Mouse (Mus musculus): ENCODE measurements around the gene Clmp.
A peak's percentile ranks its signal among the peaks of the same experiment; 100 is the strongest.

The Clmp gene

DNA sequence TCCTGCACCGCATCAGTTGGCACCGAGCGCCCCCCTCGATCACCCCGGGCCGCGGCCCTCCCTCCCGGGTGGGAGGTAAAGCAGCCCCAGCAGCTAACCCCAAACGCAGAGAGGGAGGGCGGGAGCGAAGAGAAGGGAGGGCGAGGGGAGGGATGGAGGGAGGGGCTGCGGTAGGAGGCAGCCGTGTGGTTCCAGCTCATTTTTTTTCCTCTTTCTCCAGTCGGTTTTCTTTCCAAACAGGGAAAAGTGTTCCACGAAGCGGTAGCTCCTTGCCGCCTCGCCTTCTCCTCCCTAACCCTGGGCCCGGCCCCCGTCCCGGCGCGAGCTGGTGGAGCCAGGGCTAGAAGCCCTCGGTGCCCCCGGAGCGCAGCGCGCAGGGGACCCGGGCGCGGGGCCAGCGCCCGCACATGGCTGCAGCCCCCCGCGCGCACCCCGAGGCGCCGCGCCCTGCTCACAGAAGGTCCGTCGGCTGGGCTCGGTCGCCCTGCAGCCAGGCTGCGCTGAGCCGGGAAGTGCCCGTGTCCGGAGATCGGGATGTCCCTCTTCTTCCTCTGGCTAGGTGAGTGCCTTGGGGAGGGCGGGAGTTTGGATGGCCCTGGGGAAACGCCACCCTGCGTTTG is at the start of gene Clmp:
Gene Clmp, plus strand, starts transcription at position 162 of the 620 bp plus-strand sequence.
- peak; percentile 54 for DNase-seq (ENCODE audit: low read depth, low spot score)

DNA sequence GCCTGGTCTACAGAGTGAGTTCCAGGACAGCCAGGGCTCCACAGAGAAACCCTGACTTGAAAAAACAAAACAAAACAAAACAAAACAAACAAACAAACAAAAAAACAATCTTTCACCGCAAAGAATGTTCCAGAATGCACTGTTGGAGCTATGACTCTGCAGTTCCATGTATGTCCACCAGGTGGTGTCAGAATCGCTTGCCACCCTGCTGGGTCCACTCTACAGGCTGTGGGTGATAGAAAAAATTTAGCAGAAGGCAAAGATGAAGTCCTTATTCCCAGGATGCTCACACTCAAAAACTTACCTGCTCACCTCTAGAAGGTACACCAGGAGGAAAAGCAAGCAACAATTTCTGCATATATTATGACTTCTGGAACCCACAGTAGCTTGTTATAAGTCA is 49.7 kb upstream of the Clmp start:
- peak; percentile 59 for DNase-seq (ENCODE audit: low read depth, low spot score)

DNA sequence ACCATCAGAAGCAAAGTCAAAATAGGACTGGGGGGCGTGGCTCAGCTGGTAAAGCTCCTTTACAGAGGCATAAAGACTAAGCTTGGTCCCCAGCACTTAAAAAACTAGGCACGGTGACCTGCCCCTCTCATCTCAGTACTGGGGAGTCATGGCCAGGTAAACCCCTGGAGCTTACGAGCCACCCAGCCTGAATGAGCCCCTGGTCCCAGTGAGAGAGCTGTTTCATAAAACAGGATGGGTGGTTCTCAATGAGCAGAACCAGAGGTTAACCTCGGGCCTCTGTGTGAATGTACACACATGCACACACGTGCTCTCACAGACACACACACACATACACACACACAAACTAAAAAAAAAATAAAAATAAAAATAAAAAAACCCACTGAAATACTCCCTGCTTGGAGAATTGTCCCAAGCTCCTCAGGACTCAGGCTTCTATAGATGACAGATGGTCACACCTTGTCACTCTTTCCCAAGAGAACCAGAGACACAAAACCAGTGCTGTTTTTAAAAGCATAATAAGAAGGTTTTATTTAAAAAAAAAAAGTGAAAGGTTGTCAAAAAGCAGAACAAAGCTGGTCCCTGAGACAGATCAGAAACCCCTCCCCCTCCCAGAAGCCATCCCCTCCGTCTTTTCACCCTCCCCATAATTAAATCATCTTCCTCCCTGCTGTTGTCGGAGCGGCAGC is 47.9 kb upstream of the Clmp start:
- DNase-seq (ENCODE audit: low read depth, low spot score) = no peak

DNA sequence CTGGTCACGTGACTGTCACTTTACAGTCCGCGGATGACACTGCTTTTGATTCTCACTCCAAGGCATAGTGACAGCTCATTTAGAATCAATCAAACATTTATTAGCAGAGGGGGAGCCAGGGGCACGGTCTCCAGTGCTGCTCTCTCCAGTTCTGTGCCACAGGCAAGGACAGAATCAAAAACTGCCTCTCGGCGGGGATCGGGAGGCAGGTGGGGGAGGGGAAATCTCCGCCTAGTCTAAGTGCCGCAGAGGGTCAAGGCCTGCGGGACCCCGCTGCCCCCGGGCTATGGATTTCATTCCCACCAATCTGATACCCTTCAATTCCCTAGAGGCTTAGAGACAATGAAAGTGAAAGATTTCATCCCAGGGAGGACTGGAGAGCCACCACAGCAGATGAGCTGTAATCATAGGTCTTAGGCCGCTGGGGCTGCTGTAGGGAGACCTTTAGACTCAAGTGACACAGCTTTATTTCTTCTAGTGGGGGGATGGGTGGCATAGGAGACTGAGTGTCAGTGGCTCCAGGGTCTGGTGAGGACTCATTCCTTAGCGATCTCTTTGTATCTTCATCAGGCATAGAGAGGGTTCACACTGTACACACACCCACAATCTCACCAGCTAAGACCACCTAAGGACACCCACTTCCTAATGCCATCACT is 47.2 kb upstream of the Clmp start:
- peak; percentile 45 for DNase-seq (ENCODE audit: low read depth, low spot score)

DNA sequence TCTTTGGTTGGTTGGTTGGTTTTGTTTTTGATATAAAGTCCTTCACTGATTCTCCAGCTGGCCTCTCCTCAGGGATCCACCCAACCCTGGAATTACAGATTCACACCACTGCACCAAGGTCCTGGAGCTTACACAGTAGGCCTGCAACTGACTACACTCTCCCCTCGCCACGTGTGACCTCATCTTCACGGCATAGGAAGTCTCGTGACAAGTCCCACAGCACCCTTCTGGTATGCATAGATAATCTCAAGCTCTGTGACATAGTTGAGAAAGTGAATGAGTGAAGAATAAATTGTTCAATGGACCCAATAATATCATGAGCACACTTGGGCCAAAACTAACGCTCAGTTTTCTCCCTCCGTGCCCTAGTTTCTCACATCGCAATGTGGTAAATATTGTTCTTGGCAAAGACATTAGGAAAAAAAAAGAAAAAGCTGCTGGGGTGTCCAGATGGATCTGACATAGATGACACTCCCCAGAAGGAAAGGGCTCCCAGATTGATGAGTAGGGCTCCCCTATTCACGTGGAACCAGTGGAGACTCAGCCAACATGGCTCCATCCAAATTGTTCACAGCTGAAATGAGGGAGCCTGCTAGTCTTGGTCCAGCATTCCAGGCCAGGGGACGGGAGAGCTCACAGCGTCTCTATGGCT is 46.1 kb upstream of the Clmp start:
- no peak for DNase-seq (ENCODE audit: low read depth, low spot score)

DNA sequence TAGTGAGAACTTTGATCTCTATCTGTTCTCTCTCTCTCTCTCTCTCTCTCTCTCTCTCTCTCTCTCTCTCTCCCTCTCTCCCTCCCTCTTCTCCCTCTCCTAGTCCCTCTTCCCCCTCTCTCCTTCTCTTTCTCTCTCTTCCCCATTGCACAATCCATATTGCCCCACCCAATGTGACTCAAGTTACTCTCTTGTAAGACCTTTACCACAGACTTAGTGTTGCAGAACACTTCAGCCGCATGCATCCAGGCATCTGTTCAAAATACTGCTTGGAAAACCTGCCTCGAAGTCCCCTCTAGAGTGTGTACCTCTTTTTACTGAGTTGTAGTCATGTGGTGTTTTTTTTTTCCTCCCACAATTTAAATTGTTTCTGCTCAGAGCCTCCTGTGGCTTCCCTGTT is 44.4 kb upstream of the Clmp start:
- no peak for DNase-seq (ENCODE audit: low read depth, low spot score)

DNA sequence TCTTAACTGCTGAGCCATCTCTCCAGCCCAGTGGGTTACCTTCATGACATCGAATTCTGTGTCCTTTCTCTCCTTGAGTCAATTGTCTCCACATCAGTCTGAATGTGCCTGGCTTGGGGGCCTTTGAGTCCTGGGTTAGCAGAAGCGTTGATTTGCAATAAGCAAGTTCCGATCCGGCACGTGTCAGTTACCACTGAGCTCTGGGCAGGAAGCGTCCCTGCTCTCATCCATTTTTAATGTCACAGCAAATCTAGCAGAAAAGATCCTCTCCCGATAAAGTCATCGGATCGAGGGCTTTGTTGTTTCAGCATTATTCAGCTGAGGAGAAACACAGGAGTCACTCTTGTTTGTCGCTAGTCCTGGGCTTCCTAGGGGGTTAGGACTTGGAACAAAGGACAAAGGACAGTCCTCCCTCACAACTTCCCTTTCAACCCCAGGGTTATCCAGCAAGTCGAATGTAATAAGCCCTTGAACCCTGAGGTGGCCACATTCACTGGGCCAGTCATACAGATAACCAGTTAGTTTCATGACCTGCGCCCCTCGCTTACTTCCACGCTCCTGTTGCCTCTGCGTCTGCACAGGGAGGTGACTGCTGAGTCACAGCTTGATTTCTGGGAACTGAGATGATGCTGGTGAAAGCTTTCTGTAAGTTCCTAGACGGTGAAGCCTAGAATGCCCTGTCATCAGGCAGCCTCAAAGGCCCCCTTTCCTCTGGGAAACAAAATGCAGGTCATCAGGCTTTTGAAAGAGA is 43.1 kb upstream of the Clmp start:
- no peak for DNase-seq (ENCODE audit: low read depth, low spot score)

DNA sequence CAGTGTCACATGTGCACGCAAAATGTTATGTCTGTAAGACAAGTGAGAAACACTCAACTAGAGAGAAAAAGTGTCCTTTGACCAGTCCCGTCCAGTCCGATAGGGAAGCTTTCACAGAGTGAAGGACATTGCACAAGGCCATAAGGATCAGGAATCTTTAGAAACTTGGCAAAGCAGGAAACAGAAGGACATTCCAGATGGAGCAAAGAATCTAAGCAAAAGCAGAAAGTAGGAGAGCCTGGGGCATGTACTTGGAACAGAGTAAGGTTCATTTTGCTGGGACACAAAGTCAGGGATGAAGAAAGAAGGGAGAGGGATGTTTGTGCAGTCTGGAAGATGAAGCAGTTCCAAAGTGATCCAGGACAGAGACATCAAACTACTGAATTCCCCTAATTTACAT is 36.3 kb upstream of the Clmp start:
- no peak for DNase-seq (ENCODE audit: low read depth, low spot score)

DNA sequence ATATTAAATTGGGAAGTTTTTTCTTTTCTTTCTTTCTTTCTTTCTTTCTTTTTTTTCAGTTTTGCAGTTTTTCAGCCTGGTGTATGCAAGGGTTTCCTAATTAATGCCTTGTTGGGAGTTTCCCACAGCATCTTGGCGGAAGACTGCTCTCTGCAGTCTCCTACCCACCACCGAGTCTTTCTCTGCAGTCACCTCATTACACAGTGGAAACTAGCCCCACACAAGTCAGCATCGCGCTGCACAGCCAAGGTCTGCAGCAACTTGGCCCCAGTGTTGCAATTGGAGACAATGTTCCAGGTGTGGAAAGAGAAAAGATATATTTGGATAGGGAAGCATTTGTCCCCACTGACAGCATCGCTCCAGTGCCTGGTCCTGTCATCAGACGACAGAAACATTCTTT is 35.8 kb upstream of the Clmp start:
- DNase-seq (ENCODE audit: low read depth, low spot score) = no peak

DNA sequence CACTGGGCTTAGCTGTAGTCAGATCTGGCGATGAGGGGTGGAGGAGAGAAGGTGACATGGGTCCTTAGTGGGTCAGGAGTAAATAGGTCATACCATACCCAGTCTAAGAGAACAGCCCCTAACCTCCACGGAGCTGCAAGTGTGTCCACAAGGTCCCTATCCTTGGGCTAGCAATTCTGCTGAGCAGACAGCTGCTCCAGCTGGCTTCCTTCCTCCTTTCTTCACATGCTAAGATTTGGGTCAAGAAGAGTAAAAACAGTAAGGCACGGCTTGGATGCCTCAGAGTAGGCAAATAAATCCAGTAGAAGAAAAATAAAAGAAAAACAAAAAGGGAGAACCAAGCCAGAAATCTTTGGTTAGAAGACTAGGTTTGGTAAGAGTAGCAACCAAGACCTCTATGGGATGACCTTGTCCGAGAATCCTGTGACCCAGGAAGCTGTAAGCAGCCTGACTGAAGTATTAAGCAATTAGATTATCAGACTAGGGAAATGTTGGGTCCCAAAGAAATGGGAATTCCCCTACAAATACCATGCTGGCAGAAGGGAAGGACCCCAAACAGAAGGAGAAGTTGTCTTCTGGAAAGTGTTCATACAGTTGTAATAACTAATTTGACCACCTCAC is 34.4 kb upstream of the Clmp start:
- no peak for DNase-seq (ENCODE audit: low read depth, low spot score)

DNA sequence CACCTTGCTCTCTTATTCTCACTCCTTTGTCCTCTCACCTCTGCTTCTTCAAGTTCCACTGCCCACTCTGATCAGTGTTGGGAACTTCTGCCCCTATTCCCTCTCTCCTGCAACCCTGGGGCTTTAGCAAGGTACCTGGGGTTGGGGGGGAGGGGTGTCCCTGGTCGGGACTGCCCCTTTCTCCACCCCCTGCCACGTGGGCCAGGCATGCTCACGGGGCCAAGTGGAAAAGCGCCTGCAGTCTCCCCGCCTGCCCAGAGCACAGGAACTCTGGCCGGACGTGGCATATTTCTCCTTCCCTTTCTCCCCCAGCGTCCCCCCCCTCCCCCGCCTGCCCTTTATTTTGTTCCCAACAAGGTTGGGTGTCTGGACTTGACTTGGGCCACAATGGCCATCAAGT is 33.0 kb upstream of the Clmp start:
- DNase-seq (ENCODE audit: low read depth, low spot score) = peak; percentile 60

DNA sequence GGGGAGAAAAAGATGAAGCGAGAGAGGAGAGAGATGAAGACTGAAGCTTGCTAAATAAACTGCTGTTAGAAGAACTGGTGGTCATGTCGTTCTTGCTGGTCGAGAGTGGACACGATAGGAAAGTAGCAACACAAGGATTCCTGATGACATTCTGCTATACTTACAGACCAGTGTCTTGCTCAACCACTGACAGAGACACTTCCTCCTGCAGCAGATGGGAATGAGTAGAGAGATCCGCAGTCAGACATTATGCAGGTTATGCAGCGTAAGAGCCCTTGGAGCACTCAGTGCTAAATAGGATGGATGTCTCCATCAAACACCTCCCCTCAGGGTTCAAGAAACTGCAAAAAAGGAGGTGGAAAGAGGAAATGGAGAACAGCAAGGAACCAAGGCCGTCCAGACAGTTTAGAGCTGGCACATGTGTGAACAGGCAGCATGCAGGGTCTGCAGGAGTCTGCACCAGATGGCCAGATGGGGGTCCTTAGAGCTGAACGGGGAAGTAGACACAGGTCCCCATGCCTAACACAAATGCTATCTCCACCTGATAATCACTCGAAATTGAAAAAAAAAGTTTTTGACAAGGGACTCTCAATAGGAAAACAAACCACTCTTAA is 19.5 kb upstream of the Clmp start:
- no peak for DNase-seq (ENCODE audit: low read depth, low spot score)

DNA sequence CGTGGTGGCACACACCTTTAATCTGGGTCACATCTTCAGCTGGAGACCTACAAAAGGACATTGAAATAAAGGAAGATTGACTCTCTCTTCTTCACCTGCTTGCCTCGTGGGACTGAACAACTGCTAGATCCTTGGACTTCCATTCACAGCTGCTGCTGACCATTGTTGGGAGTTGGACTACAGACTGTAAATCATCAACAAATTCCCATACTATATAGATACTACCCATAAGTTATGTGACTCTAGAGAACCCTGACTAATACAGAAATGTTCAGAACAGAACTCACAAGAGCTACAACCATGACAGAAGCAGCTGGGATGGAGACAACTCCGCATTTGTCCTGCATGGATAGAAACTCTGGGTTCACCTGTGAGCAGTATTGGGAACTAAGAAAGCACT is 15.4 kb upstream of the Clmp start, which contains the start of gene Gm21915:
Gene Gm21915, plus strand, starts transcription at position 301 of the 400 bp plus-strand sequence.
- DNase-seq (ENCODE audit: low read depth, low spot score) = no peak

DNA sequence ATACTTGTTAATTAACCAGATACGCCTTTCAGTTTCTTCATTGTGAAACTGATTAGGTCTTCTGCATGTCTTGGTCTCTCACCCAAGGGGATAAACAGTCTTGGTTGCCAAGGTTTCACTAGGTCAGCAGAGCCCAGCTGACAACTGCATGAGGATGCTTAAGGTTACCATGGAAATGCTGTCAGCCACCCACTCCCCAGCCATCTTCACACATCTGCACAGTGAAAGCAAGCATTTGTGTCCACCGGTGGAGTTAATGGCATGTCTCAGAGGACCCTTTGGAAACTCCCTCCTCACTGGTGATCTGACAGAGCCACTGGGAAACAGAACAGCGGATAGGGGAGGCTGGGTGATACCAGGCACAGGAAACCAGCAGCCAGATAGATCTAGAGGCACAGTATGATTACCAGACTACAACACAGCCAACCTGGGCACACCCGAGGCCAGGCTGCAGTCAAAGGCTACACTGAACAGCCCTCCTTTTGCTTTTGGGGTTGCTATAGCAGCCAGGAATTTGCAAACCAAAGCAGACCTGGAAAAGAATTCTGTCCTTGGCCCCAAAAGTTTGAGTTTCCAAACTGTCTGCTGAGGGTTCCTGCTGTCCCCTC is 14.3 kb upstream of the Clmp start:
- peak; percentile 32 for DNase-seq (ENCODE audit: low read depth, low spot score)

DNA sequence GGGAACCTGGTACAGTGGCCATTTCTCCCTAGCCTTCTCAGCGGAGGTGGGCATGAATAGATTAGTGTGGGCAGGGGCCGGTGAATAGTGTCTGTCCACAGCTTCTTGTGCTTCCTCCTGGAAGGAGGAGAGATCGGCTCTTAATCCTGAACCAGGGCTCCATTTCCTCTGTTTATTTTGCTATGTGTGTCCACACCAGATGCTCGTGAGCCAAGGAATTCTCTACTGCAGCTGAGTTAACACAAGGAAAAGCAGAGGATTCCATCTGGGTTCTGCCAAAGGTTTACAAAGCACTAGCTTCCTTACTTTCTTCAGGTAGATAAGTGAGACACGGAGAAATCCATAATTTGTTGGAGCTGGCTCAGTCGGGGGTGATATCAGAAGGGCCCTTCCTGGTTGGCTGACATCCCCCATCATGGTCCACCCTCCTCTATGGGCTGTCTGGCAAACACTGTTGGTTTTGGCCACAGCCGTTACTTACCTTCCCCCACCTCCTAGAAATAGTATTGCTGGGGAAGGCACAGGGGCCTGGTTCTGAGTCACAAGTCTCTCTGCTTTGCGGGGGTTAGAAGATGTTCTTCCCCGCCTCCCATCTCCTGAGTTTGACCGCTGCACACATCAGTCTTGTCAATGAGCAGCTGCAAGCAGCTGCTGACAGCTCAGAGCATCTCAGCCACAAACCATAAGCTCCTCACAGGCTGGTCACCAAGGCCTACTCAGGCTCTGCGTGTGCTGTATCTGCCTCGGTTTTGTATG is 10.4 kb upstream of the Clmp start:
- DNase-seq (ENCODE audit: low read depth, low spot score) = no peak

DNA sequence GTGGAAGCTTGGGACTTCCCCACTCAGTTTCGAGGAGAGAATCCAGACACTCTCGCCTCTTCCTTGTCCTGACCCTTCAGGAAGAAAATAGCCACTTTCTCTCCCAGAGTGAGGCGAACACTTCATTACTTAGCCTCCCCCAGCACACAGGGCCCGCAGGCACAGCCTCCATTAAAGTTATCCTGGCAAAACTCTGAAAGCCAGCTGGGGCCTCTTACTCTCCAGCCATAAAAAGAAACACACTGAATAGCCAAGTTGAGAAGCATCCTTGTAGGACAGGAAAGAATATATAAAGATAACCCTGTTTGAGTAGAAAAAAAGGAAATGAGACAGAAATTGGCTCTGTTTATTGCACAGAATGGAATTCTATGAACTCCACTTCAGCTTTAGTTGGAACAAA is 7.1 kb upstream of the Clmp start:
- no peak for DNase-seq (ENCODE audit: low read depth, low spot score)

DNA sequence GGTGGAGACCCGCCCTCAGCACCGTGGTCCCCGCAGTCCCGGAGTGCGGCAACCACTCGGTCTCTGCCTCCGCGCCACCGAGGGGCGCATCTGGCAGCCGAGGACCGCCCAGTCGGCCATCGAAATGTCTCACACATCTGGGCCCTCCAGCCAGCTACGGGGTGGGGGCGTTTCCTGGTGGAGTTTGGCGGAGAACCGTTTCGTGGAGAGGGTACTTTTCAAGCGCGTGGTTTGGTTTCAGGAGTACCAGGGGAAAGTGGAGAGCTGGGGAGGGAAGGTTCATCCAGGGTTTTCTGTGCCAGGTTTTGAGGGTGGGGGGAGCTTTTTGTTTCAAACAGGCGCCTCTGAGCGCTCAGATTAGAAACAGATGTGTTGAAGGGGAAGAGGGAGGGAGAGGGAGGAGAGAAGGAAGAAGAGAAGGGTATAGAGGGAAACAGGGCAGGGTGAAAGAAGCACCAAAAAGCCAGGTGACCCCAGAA is 698 bp downstream of the Clmp start:
- peak; percentile 49 for DNase-seq (ENCODE audit: low read depth, low spot score)

DNA sequence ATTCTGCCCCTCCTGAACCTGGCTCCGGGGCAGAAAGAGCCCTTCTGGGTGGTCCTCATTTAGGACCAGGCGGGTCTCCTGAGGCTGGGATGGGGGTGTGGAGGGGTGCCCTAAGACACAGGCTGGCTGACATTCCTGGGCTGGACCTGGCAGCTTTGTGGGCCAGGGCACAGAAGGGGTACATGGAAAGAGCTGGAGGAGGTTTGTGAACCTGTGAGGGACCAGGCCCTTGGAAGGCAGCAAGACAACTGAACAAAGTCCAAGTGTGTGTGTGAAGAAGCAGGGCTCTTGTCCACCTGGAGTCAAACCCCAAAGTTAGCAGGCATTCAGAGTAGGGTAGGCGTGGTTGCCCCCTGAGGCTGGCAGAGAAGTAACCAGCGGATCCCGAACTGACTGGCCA is 1.3 kb downstream of the Clmp start:
- DNase-seq (ENCODE audit: low read depth, low spot score) = no peak

DNA sequence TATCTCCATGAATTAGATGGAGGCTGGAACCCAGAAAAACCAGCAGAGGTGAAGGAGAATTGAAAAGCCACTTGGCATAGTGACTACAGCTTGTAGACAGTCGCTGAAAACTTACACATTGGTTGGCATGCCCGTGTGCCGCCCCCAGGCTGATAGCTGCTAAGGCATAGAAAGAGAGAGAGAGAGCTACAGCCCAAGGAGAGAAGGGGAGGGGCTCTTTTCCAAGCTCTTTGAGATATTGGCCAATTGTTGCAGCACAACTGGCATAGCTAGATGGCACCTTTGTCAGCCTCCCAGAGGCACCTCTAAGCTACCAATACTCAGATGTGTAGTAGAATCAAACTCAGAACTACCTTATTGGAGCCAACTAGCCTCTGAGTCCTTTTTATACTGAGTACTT is 1.8 kb downstream of the Clmp start:
- DNase-seq (ENCODE audit: low read depth, low spot score) = no peak

DNA sequence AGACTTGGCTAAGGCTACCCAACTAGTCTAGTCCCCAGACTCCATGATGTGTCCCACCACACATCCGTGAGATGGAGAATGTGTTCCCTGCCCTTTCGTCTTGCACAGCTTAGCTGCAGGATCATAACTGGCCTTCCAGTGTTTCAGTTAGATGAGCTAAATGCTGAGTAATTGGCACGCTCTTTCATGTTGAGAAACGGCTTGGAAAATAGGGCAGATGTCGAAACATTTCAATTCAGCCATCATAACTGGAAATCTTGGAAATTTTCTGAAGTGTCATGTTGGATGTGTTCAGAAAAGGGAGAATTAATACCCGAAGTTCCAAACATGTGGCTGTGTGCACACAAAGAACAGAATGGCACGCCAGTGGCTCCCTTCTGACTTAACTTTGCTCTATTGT is 4.7 kb downstream of the Clmp start:
- no peak for DNase-seq (ENCODE audit: low read depth, low spot score)
